Mouse (Mus musculus) gastrocnemius, postnatal 10 days (tissue): ENCODE measurements around the gene Cul9. TPM values are rescaled to one million over a fixed set of nuclear protein-coding genes. Genes with fewer than 3 reads are reported as not detected.
A peak's percentile ranks its signal among the peaks of the same experiment; 100 is the strongest.
"Not testable (repeated sequence)": the region's sequence is repeated elsewhere in the genome, so short reads cannot be mapped to it uniquely, and the experiment has no call there.

Experiments
- DNase-seq: peaks from one replicate; pipeline ENCODE4 v3.0.0; 2021; ENCODE audit warnings: mixed read lengths
- total RNA-seq, 2 experiments: library from RNA; stranded (reverse); gene quantifications; 2 replicates each; pipeline ENCODE4 v1.2.3; 2021

Cul9 gene
- total RNA-seq, 2 experiments from 2014 or later = 11.3 to 11.5 TPM

DNA sequence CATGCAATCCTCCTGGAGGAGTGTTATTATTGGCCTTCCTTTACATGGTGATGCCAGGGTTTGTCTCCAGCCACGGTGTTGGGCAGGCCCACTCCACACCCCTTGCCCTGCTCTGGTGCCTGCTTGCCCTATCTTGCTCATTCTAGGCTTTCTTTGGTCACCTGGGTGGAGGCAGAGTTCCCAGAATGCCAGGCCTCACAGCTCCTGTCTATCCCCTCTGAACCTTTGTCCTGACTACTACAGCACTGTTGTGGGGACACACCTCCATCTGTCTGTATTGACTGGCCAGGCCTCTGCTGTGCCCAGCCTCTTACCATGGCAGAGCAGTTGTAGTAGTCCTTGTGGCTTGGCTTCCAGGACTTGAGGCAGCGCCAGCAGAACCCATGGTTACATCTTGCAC, 43.4 kb downstream of the Cul9 start:
- DNase-seq = no peak

DNA sequence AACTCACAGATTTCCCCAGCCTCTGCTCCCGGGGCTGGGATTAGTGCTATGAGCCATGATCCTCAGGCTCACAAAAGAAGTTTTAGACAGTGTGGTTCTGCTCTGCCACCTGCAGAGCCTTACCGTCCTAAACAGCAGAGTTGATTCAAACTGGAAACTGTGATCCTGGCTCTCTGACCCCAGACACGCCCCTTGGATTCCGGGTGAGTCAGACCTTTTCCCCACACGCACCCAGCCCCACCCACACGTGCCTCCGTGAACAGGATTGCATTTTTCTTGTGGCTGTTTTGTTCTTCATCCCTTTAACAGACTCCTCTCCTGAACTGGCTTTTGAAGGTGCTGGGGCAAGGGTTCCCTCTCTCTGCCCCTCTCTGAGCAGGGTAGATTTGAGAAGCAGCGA, 48.2 kb downstream of the Cul9 start:
- no peak for DNase-seq

DNA sequence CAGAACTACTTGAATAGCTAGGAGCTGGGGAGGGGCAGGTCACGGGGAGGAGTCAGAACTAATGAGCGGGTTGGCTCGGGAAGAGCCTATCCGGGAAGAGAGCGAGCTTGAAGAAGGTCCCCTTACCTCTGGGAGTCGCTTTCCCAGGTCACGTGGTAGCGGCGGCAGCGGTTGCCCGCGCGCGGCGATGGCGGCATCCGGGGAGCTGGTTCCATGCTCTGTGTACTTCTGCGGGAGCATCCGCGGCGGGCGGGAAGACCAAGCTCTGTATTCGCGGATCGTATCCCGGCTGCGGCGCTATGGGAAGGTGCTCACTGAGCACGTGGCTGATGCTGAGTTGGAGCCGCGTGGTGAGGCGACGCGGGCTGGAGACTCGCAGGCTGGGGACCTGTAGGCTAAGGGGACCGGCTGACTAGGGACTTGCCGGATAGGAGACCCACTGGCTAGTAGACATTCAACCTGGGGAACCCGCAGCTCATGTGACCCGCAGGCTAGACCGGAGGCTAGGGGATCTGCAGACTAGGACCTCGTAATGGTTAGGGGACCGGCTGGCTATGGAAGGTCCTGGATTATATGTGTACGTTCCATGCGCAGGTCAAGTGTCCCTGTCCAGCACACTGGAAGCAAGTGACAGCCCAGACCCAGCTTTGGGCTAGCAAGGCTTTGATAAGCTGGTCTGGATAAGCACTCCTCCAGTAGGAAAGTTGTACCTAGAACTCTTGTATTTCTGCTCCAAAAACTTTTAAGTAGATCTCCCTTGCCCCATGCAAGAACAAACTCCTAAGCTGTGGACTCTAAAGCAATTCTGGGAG, 49.4 kb downstream of the Cul9 start, which contains the start of gene Dnph1:
Gene Dnph1 (plus strand): TSS at position 89 of the 812 bp plus-strand sequence.
- DNase-seq = peak; percentile 63

DNA sequence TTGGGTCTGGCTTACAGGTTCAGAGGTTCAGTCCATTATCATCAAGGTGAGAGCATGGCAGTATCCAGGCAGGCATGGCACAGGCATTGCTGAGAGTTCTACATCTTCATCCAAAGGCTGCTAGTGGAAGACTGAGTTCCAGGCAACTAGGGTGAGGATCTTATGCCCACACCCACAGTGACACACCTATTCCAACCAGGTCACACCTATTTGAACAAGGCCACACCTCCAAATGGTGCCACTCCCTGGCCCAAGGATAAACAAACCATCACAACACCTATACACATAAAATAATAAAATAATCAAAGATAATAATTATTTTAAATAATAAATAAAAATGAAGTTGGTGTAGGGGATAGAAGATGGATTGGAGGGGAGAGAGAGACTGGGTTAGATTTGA, 50.1 kb downstream of the Cul9 start:
- not testable (repeated sequence) for DNase-seq

DNA sequence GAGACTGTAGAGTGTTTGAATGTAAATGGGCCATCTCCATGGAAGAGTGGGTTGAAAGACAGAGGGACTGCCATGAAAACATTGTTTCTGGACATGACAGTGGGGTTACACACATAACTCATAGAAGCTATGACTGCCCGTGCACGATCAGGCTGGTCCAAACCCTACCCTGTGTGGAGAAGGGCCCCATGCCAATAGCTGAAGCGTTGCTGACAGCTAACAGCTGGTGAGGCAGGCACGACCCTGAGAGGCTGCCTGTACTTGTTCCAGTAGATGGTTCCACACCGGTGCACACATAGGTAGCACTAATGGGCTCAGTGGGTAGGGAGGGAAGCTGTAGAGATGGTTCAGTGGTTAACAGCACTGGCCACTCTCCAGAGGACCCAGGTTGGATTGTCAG, 50.7 kb downstream of the Cul9 start:
- DNase-seq = no peak

DNA sequence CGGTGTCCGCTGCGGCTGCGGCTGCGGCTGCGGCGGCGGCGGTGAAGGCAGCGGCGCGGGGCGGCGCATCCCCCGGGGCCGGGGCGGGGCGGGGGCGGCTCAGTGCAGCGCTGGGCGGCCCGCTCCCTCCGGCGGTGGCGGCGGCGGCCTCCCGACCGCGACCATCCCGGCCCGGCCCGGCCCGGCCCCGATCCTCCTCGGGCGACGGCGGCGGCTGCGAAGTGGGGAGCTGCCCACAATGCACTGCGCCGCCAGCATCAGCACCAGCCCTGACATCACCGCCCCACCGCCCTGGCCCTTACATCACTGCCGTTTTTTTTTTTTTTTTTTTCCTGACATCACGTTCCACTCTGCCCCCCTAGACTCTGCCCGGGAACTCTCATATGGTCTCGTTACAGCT, 58.8 kb downstream of the Cul9 start, which contains the start of gene Ttbk1:
Gene Ttbk1 (minus strand): TSS at position 245 of the 400 bp plus-strand sequence.
- no peak for DNase-seq

DNA sequence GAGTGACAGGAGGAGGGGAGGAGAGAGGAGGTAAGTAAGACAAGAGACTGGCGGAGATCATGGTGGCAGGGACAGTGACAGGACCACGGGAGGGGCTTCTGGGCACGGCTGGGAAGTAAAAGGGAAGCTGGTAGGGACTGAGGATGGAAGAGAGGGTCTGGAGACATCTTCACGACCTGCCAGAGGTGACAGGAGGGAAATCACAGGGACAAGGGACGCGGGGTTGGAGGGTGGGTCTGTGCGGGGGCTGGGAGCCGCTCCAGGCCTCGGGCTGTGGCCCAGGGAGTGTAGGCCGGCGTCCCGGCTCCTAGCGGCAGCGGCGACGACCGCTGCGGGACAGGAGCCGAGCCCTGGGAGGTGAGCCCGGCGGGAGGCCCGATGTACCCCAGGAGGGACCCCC, 59.2 kb downstream of the Cul9 start:
- no peak for DNase-seq

DNA sequence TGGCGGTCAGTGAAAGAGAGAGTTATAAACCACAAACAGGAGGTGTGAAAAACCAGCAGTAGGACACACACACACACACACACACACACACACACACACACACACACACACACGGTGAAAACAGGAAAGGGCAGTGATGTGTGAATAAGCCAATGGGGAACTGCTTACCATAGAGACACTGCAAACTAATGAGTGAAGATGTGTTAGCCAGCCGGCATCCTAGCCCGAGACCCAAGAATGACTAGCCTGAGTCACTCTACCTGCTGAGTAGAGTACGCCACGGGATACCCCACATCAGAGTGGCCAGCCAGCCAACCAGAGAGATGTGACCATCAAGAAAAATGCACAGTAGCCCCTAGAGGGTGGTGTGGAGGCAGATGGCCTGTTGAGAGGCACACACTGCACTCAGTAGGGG, 61.7 kb downstream of the Cul9 start:
- no peak for DNase-seq

DNA sequence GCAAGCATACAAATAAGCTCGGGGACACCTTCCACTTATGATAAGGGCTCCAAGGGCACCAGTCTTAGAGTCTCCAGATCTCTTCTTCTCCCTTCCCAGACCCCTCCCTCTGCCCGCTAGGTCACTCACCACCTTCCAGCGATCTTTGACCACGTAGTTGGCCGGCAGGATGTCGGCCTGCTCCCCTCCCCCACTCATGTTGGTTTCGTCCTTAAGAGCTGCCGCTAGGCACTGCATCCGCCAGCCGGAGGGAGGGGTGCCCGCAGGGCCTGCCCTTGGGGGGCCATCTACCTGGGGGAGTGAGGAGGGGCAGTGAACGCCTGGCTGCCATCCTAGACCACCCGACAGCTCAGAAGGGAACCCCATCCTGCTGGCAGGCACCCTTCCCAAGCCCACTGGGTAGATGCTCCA, 62.2 kb downstream of the Cul9 start:
- DNase-seq = no peak

DNA sequence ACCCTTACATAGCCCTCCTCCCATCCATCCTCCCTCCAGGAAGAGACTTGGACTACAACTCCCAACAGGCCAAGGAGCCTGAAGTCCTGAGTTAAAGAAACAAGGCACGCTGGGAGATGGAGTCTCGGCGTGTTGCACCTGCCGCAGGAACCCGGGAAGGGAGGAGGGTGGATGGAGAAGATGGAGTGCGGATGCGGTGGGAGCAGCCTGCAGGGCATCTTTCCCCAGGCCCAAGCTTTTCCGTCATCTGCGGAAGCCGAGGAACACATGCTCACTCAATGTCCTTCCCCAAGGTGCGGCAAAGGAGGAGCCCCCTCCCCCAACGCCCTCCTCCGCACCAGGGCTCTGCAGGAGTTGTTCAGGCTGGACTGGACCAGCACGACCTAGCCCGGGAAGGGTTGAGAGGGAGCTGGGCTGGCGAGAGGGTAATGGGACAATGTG, 62.6 kb downstream of the Cul9 start:
- no peak for DNase-seq

DNA sequence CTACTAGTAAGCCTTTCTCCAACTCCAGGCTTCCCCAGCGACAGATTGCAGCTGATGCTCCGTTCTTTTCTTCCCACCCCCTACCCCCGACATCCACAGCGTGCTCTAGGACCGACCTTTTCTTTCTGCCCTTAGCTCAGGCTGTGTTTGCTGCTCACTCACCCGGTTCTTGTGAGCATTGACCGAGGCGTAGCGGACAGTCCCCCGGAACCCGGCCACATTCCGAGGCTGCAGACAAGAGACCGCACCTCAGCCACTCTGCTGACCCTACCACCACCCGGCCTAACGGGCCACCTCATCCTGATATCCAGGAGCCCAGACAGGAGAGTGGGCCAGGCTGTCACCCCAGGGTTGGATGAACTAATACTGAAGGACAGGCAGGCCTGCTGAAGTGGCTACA, 68.9 kb downstream of the Cul9 start:
- DNase-seq = no peak

DNA sequence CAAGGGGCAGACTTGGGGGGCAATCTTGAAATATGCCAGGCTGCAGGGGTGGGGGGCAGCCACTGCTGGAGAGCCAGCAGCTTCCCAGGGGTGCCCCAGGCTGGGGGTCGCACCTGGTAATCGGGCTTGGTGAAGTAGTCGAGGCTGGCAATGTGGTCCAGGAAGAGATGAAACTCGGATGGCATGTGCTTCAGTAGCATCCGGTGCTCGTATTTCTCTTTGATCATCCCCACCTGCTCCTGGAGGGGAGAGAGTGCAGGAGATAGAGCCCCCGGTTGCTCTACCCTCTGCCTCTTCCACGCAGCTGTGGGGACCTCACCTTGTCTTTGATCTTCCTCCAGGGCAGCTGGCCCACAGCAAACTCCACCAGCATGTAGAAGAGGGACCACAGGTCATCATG, 69.6 kb downstream of the Cul9 start:
- no peak for DNase-seq

DNA sequence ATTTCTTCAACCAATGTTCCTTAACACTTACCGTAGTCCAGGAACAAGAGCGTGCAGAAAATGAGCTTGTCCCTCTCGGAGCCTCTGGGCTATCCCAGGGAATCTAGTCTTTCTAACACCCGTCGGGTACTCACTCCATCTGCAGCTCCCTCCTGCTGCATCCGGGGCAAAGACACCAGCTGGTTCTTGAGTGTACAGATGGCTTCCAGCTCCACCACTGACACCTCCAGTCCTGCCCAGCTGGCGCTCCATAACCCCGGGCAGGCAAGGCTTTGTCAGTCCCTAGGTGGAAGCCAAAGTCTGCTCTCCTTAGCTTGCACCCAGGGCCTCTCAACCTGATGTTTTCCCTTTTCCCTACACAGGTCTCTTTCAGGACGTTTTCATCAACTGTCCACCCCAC, 78.4 kb downstream of the Cul9 start:
- no peak for DNase-seq

DNA sequence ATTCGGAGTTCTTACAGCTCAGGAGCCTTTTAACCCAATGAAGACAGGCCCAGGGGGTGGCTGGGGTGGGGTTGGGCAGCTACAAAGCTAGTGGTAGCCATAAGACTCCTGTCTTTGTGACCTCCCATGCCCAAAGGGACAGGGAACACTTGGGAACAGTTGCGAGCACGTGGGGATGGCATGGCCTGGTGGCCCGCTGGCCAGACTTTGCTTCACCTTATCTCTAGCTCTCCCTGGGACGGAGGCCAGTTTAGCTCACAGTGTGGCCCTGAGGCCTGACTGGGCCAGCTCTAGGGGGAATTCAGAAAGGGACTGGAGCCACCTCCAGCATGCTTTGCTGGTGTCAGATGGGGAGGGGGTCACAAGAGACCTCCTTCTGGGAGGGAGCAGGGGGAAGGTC, 84.0 kb downstream of the Cul9 start:
- no peak for DNase-seq

DNA sequence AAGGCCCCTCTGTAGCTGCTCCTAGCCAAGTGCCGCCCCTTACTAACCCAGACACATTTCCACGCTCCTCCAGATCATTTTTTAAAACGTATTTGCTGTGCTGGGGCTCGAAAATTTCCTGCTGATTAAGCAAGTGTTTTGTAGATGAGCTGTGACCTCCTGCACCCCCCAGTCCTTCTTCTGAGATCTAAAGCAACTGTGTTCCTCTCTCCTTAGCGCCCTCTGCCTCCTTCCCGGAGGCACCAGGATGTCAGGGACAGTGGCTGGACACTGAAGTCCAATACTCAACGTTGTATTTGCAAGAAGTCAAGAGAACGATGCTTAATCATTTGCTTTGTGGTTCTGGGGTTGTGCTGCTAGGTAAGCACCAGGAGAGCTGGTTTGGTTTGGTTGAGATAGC, 84.8 kb downstream of the Cul9 start:
- DNase-seq = no peak

DNA sequence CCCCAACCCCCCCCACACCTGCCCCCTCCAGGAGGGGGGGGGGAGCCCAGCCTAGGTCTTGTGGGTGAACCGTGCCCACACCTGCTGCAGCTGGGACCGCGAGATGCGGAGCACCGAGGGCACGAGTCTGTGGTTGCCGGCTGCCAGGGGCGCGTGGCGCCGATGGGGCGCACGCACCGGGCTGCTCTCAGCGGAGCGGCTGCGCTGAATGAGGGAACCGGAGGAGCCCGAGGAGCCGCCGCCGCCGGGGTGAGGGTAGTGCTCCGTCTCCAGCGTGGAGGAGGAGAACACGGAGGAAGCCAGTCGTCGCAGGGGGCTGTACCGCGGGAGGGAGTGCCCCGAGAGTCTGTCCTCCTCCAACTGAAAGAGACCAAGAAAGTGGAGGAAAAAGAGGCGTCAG, 85.5 kb downstream of the Cul9 start:
- no peak for DNase-seq

DNA sequence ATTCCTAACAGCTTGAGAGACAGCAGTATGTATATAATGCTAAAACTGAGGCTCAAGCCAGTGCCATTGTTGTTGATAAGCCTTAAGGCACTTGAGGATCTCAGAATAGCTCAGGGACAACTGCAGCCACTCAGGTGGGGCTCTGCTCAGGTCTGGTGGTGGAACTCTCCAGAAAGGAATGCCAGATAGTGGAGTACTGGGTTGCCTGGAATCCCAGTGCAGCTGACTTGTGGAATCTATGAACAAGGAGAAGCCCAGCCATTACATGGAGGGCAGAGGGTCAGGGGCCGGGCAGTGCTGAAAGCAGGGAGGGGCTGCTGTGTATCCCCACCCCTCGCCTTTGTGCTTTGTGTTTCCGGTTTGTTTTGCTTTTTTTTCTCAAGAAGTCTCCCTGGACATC, 87.7 kb downstream of the Cul9 start:
- no peak for DNase-seq

DNA sequence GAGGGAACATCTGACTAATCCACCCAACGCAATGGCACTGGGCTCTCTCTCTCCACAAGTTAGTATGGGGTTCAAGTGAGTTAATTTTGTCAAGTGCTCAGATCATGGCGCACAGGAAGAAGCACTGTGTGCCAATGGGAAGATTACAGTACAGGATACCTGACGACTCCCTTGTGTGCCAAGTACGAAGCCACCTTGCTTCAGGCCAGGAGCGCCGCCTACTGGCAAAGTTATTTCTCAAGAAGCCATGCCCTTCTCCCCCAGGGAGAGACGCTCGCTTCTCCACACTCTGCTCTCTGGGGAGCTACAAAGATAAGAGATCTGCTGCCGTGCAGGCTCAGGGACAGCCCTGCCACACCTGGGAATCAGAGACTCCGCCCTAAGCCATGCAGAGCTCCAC, 88.4 kb downstream of the Cul9 start:
- peak; percentile 64 for DNase-seq

DNA sequence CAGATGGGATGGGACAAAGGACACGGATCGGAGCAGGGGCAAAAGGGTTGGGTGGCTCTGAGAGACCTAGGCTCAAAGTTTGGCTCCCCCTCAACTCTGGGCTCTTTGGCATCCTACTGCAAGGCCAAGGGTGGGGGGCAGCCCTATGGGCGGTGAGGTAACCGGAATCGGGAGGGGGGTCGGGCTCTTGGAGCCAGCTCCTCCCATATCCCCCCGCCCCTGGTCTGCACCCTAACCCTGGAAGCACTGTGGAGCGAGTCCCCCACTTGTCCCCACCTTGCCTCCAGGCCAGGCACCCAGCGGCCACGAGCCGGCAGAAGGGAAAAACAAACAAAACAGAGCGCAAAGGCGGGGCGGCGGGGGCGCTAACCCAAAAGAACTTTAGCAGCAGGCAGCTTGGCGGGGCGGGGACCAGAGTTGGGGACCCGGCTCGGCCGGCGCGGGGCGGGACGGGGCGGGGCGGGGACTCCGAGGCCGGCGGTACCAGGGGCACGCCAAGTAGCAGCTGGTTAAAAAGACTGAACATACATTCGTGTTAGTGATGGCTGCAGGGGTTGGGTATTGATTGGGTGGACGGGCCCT, 91.0 kb downstream of the Cul9 start:
- peak; percentile 51 for DNase-seq

DNA sequence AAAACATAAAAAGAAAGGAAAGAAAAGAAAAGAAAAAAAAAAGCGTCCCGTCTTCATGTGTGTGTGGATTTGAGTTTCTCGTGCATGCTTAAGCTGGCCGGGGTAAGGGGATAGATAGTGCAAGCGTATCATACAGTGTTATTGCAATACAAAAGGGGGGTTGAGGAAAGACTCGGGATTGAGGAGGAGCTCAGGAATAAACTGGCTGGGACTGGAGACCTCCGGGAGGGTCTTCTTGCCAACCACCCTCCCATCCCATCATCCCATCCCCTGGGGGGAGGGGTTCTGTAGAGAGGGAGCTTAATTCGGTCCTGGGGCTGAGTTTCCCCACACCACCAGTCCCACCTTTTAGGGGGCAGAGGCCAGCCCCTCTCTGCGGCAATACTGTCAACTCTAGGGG, 91.6 kb downstream of the Cul9 start:
- no peak for DNase-seq

DNA sequence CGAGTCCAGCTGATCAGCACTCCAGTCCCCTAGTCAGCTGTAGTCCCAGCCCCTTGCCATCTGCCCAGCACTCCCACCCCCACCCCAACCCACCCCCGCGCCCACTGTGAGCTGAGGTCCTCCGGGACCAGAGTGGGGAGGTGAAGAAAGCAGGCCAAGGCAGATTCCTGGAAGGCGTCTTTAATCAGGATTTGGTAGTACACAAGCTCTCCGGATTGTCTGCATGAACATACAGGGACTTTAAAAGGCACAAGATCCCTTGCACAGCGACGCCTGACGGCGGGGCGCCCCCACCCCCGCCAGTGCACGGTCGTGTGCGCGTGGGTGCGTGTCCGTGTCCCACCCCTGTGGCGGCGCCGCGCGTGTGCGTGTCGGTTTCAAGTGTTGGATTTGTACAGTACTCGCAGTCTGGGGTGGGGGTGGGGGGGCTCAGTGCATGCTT, 92.2 kb downstream of the Cul9 start:
- no peak for DNase-seq

DNA sequence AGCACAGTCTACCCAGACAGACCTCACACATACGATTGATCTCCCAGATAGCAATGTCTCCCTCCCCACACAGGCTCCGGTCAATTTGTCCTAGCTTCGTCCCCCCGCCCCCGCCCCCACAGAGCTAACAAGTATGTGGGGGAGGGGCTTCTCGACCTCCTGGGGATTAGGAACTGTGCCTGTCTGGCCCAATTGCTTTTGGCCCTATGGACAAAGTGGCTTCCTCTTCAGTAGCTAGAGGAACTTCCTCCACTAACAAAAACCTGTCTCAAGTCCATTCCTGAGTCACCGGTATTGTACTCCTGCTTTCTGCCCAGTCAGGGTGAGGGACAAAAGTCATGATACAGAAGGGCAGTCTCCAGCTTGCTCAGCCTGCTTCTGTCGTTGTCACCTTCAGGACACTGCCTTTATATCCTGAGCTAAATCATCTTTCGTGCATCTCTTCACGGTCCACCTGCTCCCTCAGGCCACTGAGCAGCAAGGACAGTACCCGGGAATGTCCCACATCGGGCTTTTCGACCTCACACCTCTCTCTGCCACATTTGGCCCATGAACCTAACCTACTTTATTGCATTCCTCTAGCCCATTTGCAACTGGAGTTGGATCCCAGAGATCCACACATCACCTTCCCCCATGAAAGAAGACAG, 92.8 kb downstream of the Cul9 start:
- no peak for DNase-seq

DNA sequence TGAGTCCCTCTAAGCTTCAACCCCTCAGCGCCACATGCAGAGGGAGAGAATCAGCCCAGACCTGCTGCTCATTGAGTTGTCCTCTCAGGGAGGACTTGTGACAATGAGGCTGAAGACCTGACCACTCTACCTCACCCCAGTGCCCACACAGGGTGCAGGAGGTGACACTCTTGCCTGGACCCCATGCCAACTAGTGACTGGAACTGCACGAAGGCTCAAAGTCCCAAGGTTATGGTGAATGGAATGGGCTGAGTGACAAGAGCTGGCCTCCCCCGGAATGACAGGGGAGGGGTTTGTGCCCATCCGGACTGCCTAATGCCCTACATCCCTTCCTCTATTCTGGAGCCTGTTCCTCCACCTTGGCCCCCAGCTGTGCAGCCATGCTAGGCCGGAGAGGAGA, 93.5 kb downstream of the Cul9 start:
- no peak for DNase-seq
